Mouse (Mus musculus): ENCODE data around the gene Spata20.

- TF ChIP-seq CTCF (IDR thresholded peaks at IDR 0.05; ENCODE audit: low read depth, low read length) (no peak), POLR2A (IDR thresholded peaks at IDR 0.05; ENCODE audit: insufficient read depth, low read length) (no peak), EP300 (IDR thresholded peaks at IDR 0.05; ENCODE audit: insufficient read depth, low read depth, low read length) (no peak)
Observed at GRCm38 (mm10) chr11:94483921-94484320, 2.1 kb downstream of the Spata20 start.
